Mouse (Mus musculus) midbrain, embryonic 13.5 days (tissue): ENCODE results near the gene Mmp21. TPM values are rescaled to one million over a fixed set of nuclear protein-coding genes. Genes with fewer than 3 reads are reported as not detected.

Source experiments
- ATAC-seq: fragments of 200-750 bp; cut with Nextera tagmentation; 2 replicates; pipeline ENCODE4 v1.8.0; 2017; ENCODE audit warnings: mild to moderate bottlenecking, moderate TSS enrichment, moderate library complexity
- H3K27ac ChIP-seq: fragments of 300-500 bp; sonication (generic); 2 replicates; pipeline ENCODE4 v1.5.1; 2015; ENCODE audit warnings: inconsistent platforms, mild to moderate bottlenecking, moderate library complexity
- H3K27me3 ChIP-seq: fragments of 300-500 bp; sonication (generic); 2 replicates; pipeline ENCODE4 v1.6.1; 2015; ENCODE audit warnings: mild to moderate bottlenecking, inconsistent platforms
- H3K36me3 ChIP-seq: fragments of 300-500 bp; sonication (generic); 2 replicates; pipeline ENCODE4 v1.6.1; 2015; ENCODE audit warnings: mild to moderate bottlenecking, inconsistent platforms
- H3K4me1 ChIP-seq: fragments of 300-500 bp; sonication (generic); replicated peaks from 2 replicates; pipeline ENCODE4 v1.6.1; 2015; ENCODE audit warnings: inconsistent platforms
- H3K4me2 ChIP-seq: fragments of 300-500 bp; sonication (generic); replicated peaks from 2 replicates; pipeline ENCODE4 v1.6.1; 2015; ENCODE audit warnings: moderate library complexity, mild to moderate bottlenecking, inconsistent platforms
- H3K4me3 ChIP-seq: fragments of 300-500 bp; sonication (generic); replicated peaks from 2 replicates; pipeline ENCODE4 v1.5.1; 2015; ENCODE audit warnings: mild to moderate bottlenecking, inconsistent platforms
- H3K9ac ChIP-seq: fragments of 300-500 bp; sonication (generic); replicated peaks from 2 replicates; pipeline ENCODE4 v1.6.1; 2015; ENCODE audit warnings: mild to moderate bottlenecking, inconsistent platforms
- H3K9me3 ChIP-seq: fragments of 300-500 bp; sonication (generic); 2 replicates; pipeline ENCODE4 v1.6.1; 2016; ENCODE audit warnings: mild to moderate bottlenecking, inconsistent platforms
- WGBS: fragments of 180-500 bp; shearing (Covaris S2); methylation state at CpG from one replicate; pipeline ENCODE4 v1.1.7; 2015; 5-methylcytosine and 5-hydroxymethylcytosine counted together
- polyA plus RNA-seq: library from polyadenylated mRNA; unstranded; fragments of >200 nt; fragmentation: Nextera tagmentation; extraction: Ambion mirVana; gene quantifications from 2 replicates; pipeline ENCODE4 v1.2.1, GENCODE M21; 2015

Gene Mmp21
- polyA plus RNA-seq: 0.17 TPM in 2 replicates

GRCm38 (mm10) chr7:133679961-133680360, at the start of gene Mmp21:
Mmp21 (minus strand) TSS chr7:133680061.
- Histone ChIP-seq H3K4me2 (no peak within 1 kb of the TSS), H3K4me1 (no peaks in the 10 kb centered on the region), H3K9me3 (no peaks in the 10 kb centered on the region), H3K27me3 (no peaks in the 10 kb centered on the region), H3K4me3 (no peak within 1 kb of the TSS), H3K36me3 (0 out of 2 replicates have a peak, but pooled peaks cover 5% of the 10 kb centered on the region), H3K9ac (no peak within 1 kb of the TSS), H3K27ac (no peak within 1 kb of the TSS)
- no peak for ATAC-seq
- 92% methylated on average over 3 of the region's 3 CpGs for WGBS

GRCm38 (mm10) chr7:133729351-133729750, 49.5 kb upstream of the Mmp21 start:
- Histone ChIP-seq H3K9ac (no peak overlapping the region), H3K4me3 (no peak overlapping the region), H3K27me3 (no peaks in the 10 kb centered on the region), H3K36me3 (peaks cover 51% of the 10 kb centered on the region), H3K4me1 (no peaks in the 10 kb centered on the region), H3K9me3 (no peaks in the 10 kb centered on the region), H3K4me2 (no peak overlapping the region), H3K27ac (no peak overlapping the region)
- WGBS: 79% methylated on average over 5 of the region's 5 CpGs
- ATAC-seq: no peak

- Histone ChIP-seq H3K27me3 (no peaks in the 10 kb centered on the region), H3K4me3 (no peak overlapping the region), H3K36me3 (peaks cover 52% of the 10 kb centered on the region), H3K4me1 (no peaks in the 10 kb centered on the region), H3K4me2 (no peak overlapping the region), H3K9me3 (no peaks in the 10 kb centered on the region), H3K27ac (no peak overlapping the region), H3K9ac (no peak overlapping the region)
- 88% methylated on average over 6 of the region's 6 CpGs for WGBS
- no peak for ATAC-seq
Measured at GRCm38 (mm10) chr7:133727027-133727426, 47.2 kb upstream of the Mmp21 start.

GRCm38 (mm10) chr7:133725571-133725970, 45.7 kb upstream of the Mmp21 start:
- Histone ChIP-seq H3K4me3 (no peak overlapping the region), H3K36me3 (peaks cover 55% of the 10 kb centered on the region), H3K9me3 (no peaks in the 10 kb centered on the region), H3K4me2 (no peak overlapping the region), H3K9ac (no peak overlapping the region), H3K27ac (no peak overlapping the region), H3K4me1 (no peaks in the 10 kb centered on the region), H3K27me3 (no peaks in the 10 kb centered on the region)
- 89% methylated on average over 10 of the region's 10 CpGs for WGBS
- ATAC-seq: no peak

GRCm38 (mm10) chr7:133724844-133725243, 45.0 kb upstream of the Mmp21 start:
- ATAC-seq: no peak
- WGBS: 87% methylated on average over 10 of the region's 10 CpGs
- no peaks in the 10 kb centered on the region for H3K9me3 ChIP-seq
- no peak overlapping the region for H3K4me3 ChIP-seq
- no peaks in the 10 kb centered on the region for H3K27me3 ChIP-seq
- H3K27ac ChIP-seq: no peak overlapping the region
- no peaks in the 10 kb centered on the region for H3K4me1 ChIP-seq
- no peak overlapping the region for H3K9ac ChIP-seq
- peaks cover 61% of the 10 kb centered on the region for H3K36me3 ChIP-seq
- no peak overlapping the region for H3K4me2 ChIP-seq

GRCm38 (mm10) chr7:133720616-133721015, 40.8 kb upstream of the Mmp21 start:
- Histone ChIP-seq H3K27ac (no peak overlapping the region), H3K9ac (no peak overlapping the region), H3K4me1 (no peaks in the 10 kb centered on the region), H3K4me2 (no peak overlapping the region), H3K27me3 (no peaks in the 10 kb centered on the region), H3K9me3 (no peaks in the 10 kb centered on the region), H3K4me3 (no peak overlapping the region), H3K36me3 (peaks cover 99% of the 10 kb centered on the region)
- no peak for ATAC-seq
- WGBS: 87% methylated on average over 11 of the region's 11 CpGs

- Histone ChIP-seq H3K27ac (no peak overlapping the region), H3K27me3 (no peaks in the 10 kb centered on the region), H3K4me2 (no peak overlapping the region), H3K4me1 (no peaks in the 10 kb centered on the region), H3K36me3 (peaks cover 99% of the 10 kb centered on the region), H3K9ac (no peak overlapping the region), H3K9me3 (no peaks in the 10 kb centered on the region), H3K4me3 (no peak overlapping the region)
- no peak for ATAC-seq
- WGBS: 100% methylated on average over 1 of the region's 1 CpGs
Measured at GRCm38 (mm10) chr7:133718580-133718979, 38.7 kb upstream of the Mmp21 start.

- Histone ChIP-seq H3K36me3 (peaks cover 83% of the 10 kb centered on the region), H3K27me3 (no peaks in the 10 kb centered on the region), H3K27ac (no peak overlapping the region), H3K4me2 (no peak overlapping the region), H3K4me1 (no peaks in the 10 kb centered on the region), H3K9me3 (no peaks in the 10 kb centered on the region), H3K9ac (no peak overlapping the region), H3K4me3 (no peak overlapping the region)
- WGBS: 92% methylated on average over 4 of the region's 4 CpGs
- no peak for ATAC-seq
Measured at GRCm38 (mm10) chr7:133715387-133715786, 35.5 kb upstream of the Mmp21 start.

- 94% methylated on average over 2 of the region's 2 CpGs for WGBS
- H3K27me3 ChIP-seq: no peaks in the 10 kb centered on the region
- no peaks in the 10 kb centered on the region for H3K9me3 ChIP-seq
- H3K4me1 ChIP-seq: peaks cover 15% of the 10 kb centered on the region
- H3K36me3 ChIP-seq: peaks cover 4% of the 10 kb centered on the region; the same call in 1 of the 2 replicates
- no peak for ATAC-seq
- no peak overlapping the region for H3K4me3 ChIP-seq
- H3K27ac ChIP-seq: no peak overlapping the region
- H3K9ac ChIP-seq: no peak overlapping the region
- no peak overlapping the region for H3K4me2 ChIP-seq
Measured at GRCm38 (mm10) chr7:133707301-133707700, 27.4 kb upstream of the Mmp21 start.

- Histone ChIP-seq H3K4me2 (no peak overlapping the region), H3K36me3 (peaks cover 11% of the 10 kb centered on the region; the same call in 1 of the 2 replicates), H3K4me3 (no peak overlapping the region), H3K4me1 (peaks cover 7% of the 10 kb centered on the region), H3K27ac (no peak overlapping the region), H3K9me3 (no peaks in the 10 kb centered on the region), H3K9ac (no peak overlapping the region), H3K27me3 (no peaks in the 10 kb centered on the region)
- ATAC-seq: no peak
- WGBS: 95% methylated on average over 7 of the region's 7 CpGs
Measured at GRCm38 (mm10) chr7:133703906-133704305, 24.0 kb upstream of the Mmp21 start.

GRCm38 (mm10) chr7:133702333-133702732, 22.5 kb upstream of the Mmp21 start:
- no peak overlapping the region for H3K4me3 ChIP-seq
- 95% methylated on average over 10 of the region's 10 CpGs for WGBS
- H3K36me3 ChIP-seq: peaks cover 21% of the 10 kb centered on the region

GRCm38 (mm10) chr7:133701366-133701765, 21.5 kb upstream of the Mmp21 start:
- Histone ChIP-seq H3K4me2 (no peak overlapping the region), H3K9me3 (no peaks in the 10 kb centered on the region), H3K27me3 (no peaks in the 10 kb centered on the region), H3K9ac (no peak overlapping the region), H3K4me1 (no peaks in the 10 kb centered on the region), H3K36me3 (peaks cover 31% of the 10 kb centered on the region), H3K4me3 (no peak overlapping the region), H3K27ac (no peak overlapping the region)
- no peak for ATAC-seq
- WGBS: 94% methylated on average over 7 of the region's 7 CpGs

More at GRCm38 (mm10) chr7:133702333-133702732, 22.5 kb upstream of the Mmp21 start:
- H3K9ac ChIP-seq: no peak overlapping the region
- H3K9me3 ChIP-seq: no peaks in the 10 kb centered on the region
- no peak for ATAC-seq
- no peaks in the 10 kb centered on the region for H3K4me1 ChIP-seq
- no peak overlapping the region for H3K27ac ChIP-seq
- no peak overlapping the region for H3K4me2 ChIP-seq
- no peaks in the 10 kb centered on the region for H3K27me3 ChIP-seq

GRCm38 (mm10) chr7:133699885-133700284, 20.0 kb upstream of the Mmp21 start:
- H3K27ac ChIP-seq: no peak overlapping the region
- no peak overlapping the region for H3K4me2 ChIP-seq
- H3K36me3 ChIP-seq: peaks cover 41% of the 10 kb centered on the region
- H3K27me3 ChIP-seq: no peaks in the 10 kb centered on the region
- no peak overlapping the region for H3K9ac ChIP-seq
- H3K4me3 ChIP-seq: no peak overlapping the region
- no peaks in the 10 kb centered on the region for H3K4me1 ChIP-seq
- no peaks in the 10 kb centered on the region for H3K9me3 ChIP-seq
- WGBS: 86% methylated on average over 4 of the region's 4 CpGs
- ATAC-seq: no peak
